Mouse (Mus musculus) liver, embryonic 16.5 days (tissue): ENCODE data around the gene Ints14. TPM values are rescaled to one million over a fixed set of nuclear protein-coding genes. Genes with fewer than 3 reads are reported as not detected.

Source experiments
- ATAC-seq: fragments of 200-750 bp; cut with Nextera tagmentation; 2 replicates; pipeline ENCODE4 v1.8.0; 2017; ENCODE audit warnings: low read depth, mild to moderate bottlenecking, moderate number of reproducible peaks, moderate library complexity
- H3K27ac ChIP-seq: fragments of 300-500 bp; sonication (generic); 2 replicates; pipeline ENCODE4 v1.5.1; 2014; ENCODE audit warnings: mild to moderate bottlenecking, low read length
- H3K27me3 ChIP-seq: fragments of 300-500 bp; sonication (generic); 2 replicates; pipeline ENCODE4 v1.6.1; 2014; ENCODE audit warnings: low read depth, low read length, mixed read lengths; ENCODE audit not compliant: control insufficient read depth, insufficient read depth
- H3K36me3 ChIP-seq: fragments of 300-500 bp; sonication (generic); 2 replicates; pipeline ENCODE4 v1.6.1; 2014; ENCODE audit warnings: mild to moderate bottlenecking; ENCODE audit not compliant: control insufficient read depth, insufficient read depth
- H3K4me1 ChIP-seq: fragments of 300-500 bp; sonication (generic); 2 replicates; pipeline ENCODE4 v1.6.1; 2014; ENCODE audit warnings: low read depth, low read length, mixed read lengths; ENCODE audit not compliant: control insufficient read depth
- H3K4me2 ChIP-seq: fragments of 300-500 bp; sonication (generic); 2 replicates; pipeline ENCODE4 v1.6.1; 2014; ENCODE audit warnings: low read depth, low read length, mixed read lengths
- H3K4me3 ChIP-seq: fragments of 300-500 bp; sonication (generic); 2 replicates; pipeline ENCODE4 v1.5.1; 2014; ENCODE audit warnings: low read depth, mild to moderate bottlenecking, low read length
- H3K9ac ChIP-seq: fragments of 300-500 bp; sonication (generic); 2 replicates; pipeline ENCODE4 v1.6.1; 2014; ENCODE audit warnings: low read depth, low read length
- H3K9me3 ChIP-seq: fragments of 300-500 bp; sonication (generic); replicated peaks from 2 replicates; pipeline ENCODE4 v1.6.1; 2016; ENCODE audit warnings: low read length; ENCODE audit not compliant: control insufficient read depth
- WGBS: fragments of 180-500 bp; shearing (Covaris S2); extraction: QIAGEN DNeasy Blood & Tissue Kit; methylation state at CpG from one replicate; pipeline ENCODE4 v1.1.7; 2014; ENCODE audit not compliant: insufficient replicate concordance; 5-methylcytosine and 5-hydroxymethylcytosine counted together
- polyA plus RNA-seq: library from polyadenylated mRNA; unstranded; fragments of >200 nt; fragmentation: Nextera tagmentation; extraction: Ambion mirVana; gene quantifications from 2 replicates; pipeline ENCODE4 v1.2.1, GENCODE M21; 2015

Gene Ints14
- polyA plus RNA-seq, 1 experiment from 2014 or later: 19.1 TPM

- H3K27me3 ChIP-seq: no peaks in the 10 kb centered on the region
- no peak for ATAC-seq
- 84% methylated on average over 8 of the region's 8 CpGs for WGBS
- no peaks in the 10 kb centered on the region for H3K9me3 ChIP-seq
- no peak overlapping the region for H3K9ac ChIP-seq
- no peak overlapping the region for H3K4me2 ChIP-seq
- peaks cover 21% of the 10 kb centered on the region for H3K36me3 ChIP-seq
- no peak overlapping the region for H3K27ac ChIP-seq
- H3K4me3 ChIP-seq: no peak overlapping the region
- no peaks in the 10 kb centered on the region for H3K4me1 ChIP-seq
These were observed 45.0 kb downstream of the Ints14 start for GRCm38 (mm10) chr9:65005737-65006136.

DNA sequence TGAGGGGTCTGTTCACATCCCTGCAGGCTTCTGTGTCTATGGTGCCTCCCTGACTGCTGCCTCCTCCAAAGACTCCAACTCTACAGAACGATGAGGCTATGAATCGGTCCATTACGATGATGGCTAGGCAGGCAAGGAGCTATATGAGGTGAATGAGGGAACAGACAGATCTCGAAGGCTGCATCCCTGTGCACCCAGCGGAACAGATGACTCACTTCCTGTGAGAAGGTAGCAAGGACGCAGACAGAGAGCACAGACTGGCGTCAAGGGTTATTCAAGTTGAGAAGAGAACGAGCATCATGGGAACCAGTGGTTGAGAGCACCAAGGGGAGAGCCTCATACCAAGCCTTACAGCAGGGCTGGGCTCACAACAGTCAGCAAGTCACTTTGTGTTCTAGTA is 49.9 kb downstream of the Ints14 start:
- no peak overlapping the region for H3K4me2 ChIP-seq
- no peak for ATAC-seq
- no peaks in the 10 kb centered on the region for H3K9me3 ChIP-seq
- no peaks in the 10 kb centered on the region for H3K27me3 ChIP-seq
- H3K36me3 ChIP-seq: peaks cover 7% of the 10 kb centered on the region; the same call in 1 of the 2 replicates
- no peak overlapping the region for H3K9ac ChIP-seq
- no peak overlapping the region for H3K4me3 ChIP-seq
- WGBS: 68% methylated on average over 8 of the region's 8 CpGs
- H3K4me1 ChIP-seq: no peaks in the 10 kb centered on the region
- no peak overlapping the region for H3K27ac ChIP-seq

DNA sequence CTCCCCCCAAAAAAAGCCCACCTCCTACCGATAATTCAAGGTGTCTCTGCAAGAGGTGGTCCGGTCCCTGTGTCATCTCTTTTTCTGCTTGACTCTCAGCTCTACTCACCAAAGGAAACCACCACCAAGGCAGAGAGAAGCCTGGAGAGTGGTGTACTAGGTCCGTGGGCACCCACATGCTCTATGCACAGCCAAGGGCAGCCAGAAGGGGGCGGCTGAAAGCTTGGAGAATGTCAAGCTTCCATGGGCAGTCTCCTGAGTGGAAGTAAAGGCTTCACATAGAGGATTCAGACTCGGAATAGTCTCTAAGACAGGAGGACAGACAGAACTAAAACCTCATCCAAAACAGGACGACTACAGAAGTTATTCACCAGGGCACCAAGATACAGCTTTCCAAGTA is 50.6 kb downstream of the Ints14 start:
- Histone ChIP-seq H3K4me2 (no peak overlapping the region), H3K4me1 (peaks cover 2% of the 10 kb centered on the region; the same call in 1 of the 2 replicates), H3K4me3 (no peak overlapping the region), H3K27ac (no peak overlapping the region), H3K27me3 (no peaks in the 10 kb centered on the region), H3K9me3 (no peaks in the 10 kb centered on the region), H3K36me3 (0 out of 2 replicates have a peak, but pooled peaks cover under 1% of the 10 kb centered on the region), H3K9ac (no peak overlapping the region)
- no peak for ATAC-seq
- WGBS: 44% methylated on average over 6 of the region's 6 CpGs

DNA sequence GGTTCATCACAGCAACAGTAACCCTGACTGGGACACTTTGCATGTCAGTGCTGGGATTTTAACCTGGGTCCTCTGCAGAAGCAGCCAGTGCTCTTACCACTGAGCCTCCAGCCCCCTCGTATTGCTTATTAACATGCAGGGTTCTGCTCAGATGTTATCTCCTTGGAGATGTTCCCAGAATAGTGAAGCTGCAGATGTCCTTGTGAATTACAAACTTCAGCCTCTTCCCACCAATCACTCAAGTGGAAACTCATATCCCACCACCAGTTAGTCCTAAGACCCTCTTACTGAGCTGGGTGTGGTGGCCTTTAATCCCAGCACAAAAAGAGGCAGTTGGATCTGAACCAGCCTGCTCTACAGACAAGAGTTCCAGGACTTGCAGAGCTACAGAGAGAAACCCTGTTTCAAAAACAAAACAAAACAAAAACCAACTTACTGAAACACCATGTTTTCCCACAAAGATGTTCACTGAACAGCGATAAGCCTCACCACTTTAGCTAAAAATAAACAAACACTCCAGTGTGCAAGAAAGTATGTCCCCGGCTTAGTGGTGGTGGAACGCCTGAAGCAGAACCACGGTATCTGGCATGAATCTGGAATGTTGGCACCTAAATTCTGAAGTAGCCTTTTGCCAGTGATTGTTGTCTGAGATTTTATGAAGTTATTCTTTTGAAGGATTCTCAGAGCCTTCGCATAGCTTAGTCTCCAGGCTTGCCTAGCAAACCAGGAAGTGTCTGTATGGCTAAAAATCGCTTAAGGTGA is 54.9 kb downstream of the Ints14 start:
- no peak overlapping the region for H3K4me3 ChIP-seq
- H3K4me1 ChIP-seq: peaks cover 35% of the 10 kb centered on the region
- no peak overlapping the region for H3K27ac ChIP-seq
- H3K4me2 ChIP-seq: no peak overlapping the region
- no peaks in the 10 kb centered on the region for H3K9me3 ChIP-seq
- no peaks in the 10 kb centered on the region for H3K27me3 ChIP-seq
- H3K36me3 ChIP-seq: no peaks in the 10 kb centered on the region
- no peak overlapping the region for H3K9ac ChIP-seq
- 43% methylated on average over 7 of the region's 7 CpGs for WGBS
- ATAC-seq: no peak

- Histone ChIP-seq H3K4me2 (no peak overlapping the region), H3K27me3 (no peaks in the 10 kb centered on the region), H3K9me3 (no peaks in the 10 kb centered on the region), H3K9ac (no peak overlapping the region), H3K4me1 (peaks cover 36% of the 10 kb centered on the region), H3K4me3 (no peak overlapping the region), H3K36me3 (no peaks in the 10 kb centered on the region), H3K27ac (no peak overlapping the region)
- no peak for ATAC-seq
- WGBS: 69% methylated on average over 4 of the region's 4 CpGs
These were observed 55.7 kb downstream of the Ints14 start for GRCm38 (mm10) chr9:65016241-65016977.

DNA sequence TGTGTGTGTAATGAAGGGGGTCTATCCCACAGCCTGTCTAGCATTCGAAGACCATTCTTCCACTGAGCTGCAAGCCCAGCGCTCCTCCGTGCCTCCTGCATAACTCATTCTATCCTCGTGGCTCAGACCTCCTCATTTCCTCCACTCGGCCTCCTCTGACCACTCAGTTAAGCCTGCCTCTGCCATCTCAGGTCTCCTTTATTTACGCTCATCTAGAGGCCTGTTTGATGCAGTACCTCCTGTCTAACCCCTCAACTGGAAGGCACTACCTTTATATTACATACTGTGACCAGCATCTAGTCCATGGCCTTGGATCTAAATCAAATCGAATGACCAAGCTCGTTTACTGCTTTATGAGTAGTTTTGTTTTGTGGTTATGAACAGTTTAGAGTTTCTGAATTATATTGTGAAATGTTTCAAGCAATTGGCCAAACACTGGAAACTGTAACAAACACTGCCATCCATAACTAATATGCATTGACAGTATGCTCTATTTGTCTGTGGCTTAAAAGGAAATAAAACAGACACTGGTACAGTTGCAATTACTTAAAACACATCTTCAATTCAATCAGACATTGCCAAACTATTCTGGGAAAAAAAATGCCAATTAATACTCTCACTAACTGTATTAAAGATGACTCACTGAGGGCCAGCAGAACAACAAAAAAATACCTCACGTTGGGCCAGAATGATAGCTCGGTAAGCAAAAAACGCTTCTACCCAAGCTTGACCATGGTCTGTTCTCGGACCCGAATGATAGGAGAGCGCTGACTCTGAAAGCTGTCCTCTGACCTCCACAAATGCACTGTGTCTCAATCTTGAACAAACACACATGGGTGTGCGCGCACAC is 56.5 kb downstream of the Ints14 start:
- H3K27ac ChIP-seq: peak overlapping the region; percentile 60
- H3K9ac ChIP-seq: no peak overlapping the region
- no peak overlapping the region for H3K4me3 ChIP-seq
- 69% methylated on average over 16 of the region's 16 CpGs for WGBS
- H3K4me1 ChIP-seq: peaks cover 41% of the 10 kb centered on the region
- no peaks in the 10 kb centered on the region for H3K36me3 ChIP-seq
- no peaks in the 10 kb centered on the region for H3K27me3 ChIP-seq
- H3K4me2 ChIP-seq: 0 out of 2 replicates have a peak overlapping the region, but pooled peaks have one; percentile 10
- no peak for ATAC-seq
- no peaks in the 10 kb centered on the region for H3K9me3 ChIP-seq

- Histone ChIP-seq H3K27ac (peak overlapping the region; percentile 60), H3K4me1 (peaks cover 48% of the 10 kb centered on the region)
These were observed 57.2 kb downstream of the Ints14 start for GRCm38 (mm10) chr9:65017896-65018295.

GRCm38 (mm10) chr9:65018588-65019121 is 58.0 kb downstream of the Ints14 start:
- 35% methylated on average over 3 of the region's 3 CpGs for WGBS
- Histone ChIP-seq H3K36me3 (no peaks in the 10 kb centered on the region), H3K27ac (peak overlapping the region; percentile 73), H3K4me3 (peak overlapping the region; percentile 89), H3K9me3 (no peaks in the 10 kb centered on the region), H3K27me3 (no peaks in the 10 kb centered on the region), H3K9ac (peak overlapping the region; percentile 25; the same call in 1 of the 2 replicates), H3K4me1 (peaks cover 49% of the 10 kb centered on the region), H3K4me2 (peak overlapping the region; percentile 82)
- no peak for ATAC-seq

More at GRCm38 (mm10) chr9:65017896-65018295, 57.2 kb downstream of the Ints14 start:
- ATAC-seq: no peak
- 71% methylated on average over 4 of the region's 4 CpGs for WGBS
- Histone ChIP-seq H3K9me3 (no peaks in the 10 kb centered on the region), H3K36me3 (no peaks in the 10 kb centered on the region), H3K4me2 (peak overlapping the region; percentile 82; the same call in 1 of the 2 replicates), H3K9ac (no peak overlapping the region), H3K27me3 (no peaks in the 10 kb centered on the region), H3K4me3 (no peak overlapping the region)
